Mouse (Mus musculus) layer of hippocampus, adult 11-12 months (tissue): ENCODE results near the gene Atm.
A peak's percentile ranks its signal among the peaks of the same experiment; 100 is the strongest.

Experiments
- DNase-seq: peaks from one replicate; pipeline ENCODE4 v3.0.0; 2022; ENCODE audit warnings: low spot score

The Atm gene

GRCm38 (mm10) chr9:53536558-53537320 is at the start of gene Atm, which contains the start of gene Npat:
Gene Atm (minus strand): TSS chr9:53536740.
Gene Npat (plus strand): TSS chr9:53537047.
- DNase-seq, result peak; percentile 99

GRCm38 (mm10) chr9:53581870-53582269 is 45.3 kb upstream of the Atm start:
- DNase-seq, result no peak

GRCm38 (mm10) chr9:53575721-53576120 is 39.2 kb upstream of the Atm start:
- no peak for DNase-seq

- no peak for DNase-seq
Observed at GRCm38 (mm10) chr9:53572516-53573307, 36.2 kb upstream of the Atm start.

- peak; percentile 26 for DNase-seq
Observed at GRCm38 (mm10) chr9:53570662-53571061, 34.1 kb upstream of the Atm start.

GRCm38 (mm10) chr9:53537336-53537965 is 911 bp upstream of the Atm start:
- DNase-seq, result peak; percentile 11

- no peak for DNase-seq
Observed at GRCm38 (mm10) chr9:53535416-53536320, 872 bp downstream of the Atm start.

GRCm38 (mm10) chr9:53517373-53518009 is 19.0 kb downstream of the Atm start:
- DNase-seq, result no peak

GRCm38 (mm10) chr9:53514091-53514490 is 22.4 kb downstream of the Atm start:
- DNase-seq, result no peak

- no peak for DNase-seq
Observed at GRCm38 (mm10) chr9:53508053-53508452, 28.5 kb downstream of the Atm start.

- DNase-seq, result no peak
Observed at GRCm38 (mm10) chr9:53485886-53486285, 50.7 kb downstream of the Atm start.

GRCm38 (mm10) chr9:53472806-53473518 is 63.6 kb downstream of the Atm start:
- DNase-seq, result no peak

GRCm38 (mm10) chr9:53452038-53452437 is 84.5 kb downstream of the Atm start:
- no peak for DNase-seq

- no peak for DNase-seq
Observed at GRCm38 (mm10) chr9:53450609-53451008, 85.9 kb downstream of the Atm start.

- DNase-seq, result no peak
Observed at GRCm38 (mm10) chr9:53435830-53436570, 100.5 kb downstream of the Atm start.

GRCm38 (mm10) chr9:53427638-53428037 is 108.9 kb downstream of the Atm start:
- DNase-seq, result no peak

GRCm38 (mm10) chr9:53426726-53427125 is 109.8 kb downstream of the Atm start:
- DNase-seq, result no peak

- DNase-seq, result no peak
Observed at GRCm38 (mm10) chr9:53422133-53422896, 114.2 kb downstream of the Atm start.

- DNase-seq, result no peak
Observed at GRCm38 (mm10) chr9:53409427-53409826, 127.1 kb downstream of the Atm start.
